Mouse (Mus musculus) embryonic fibroblast, embryonic 13.5 days (primary cell): ENCODE measurements around the gene Srsf3.

Source experiments
- CTCF ChIP-seq: IDR thresholded peaks from 2 replicates; pipeline ENCODE4 v1.5.1; 2011; ENCODE audit warnings: mild to moderate bottlenecking, control low read depth, low read length, moderate library complexity, borderline replicate concordance; ENCODE audit not compliant: insufficient read depth
- POLR2A ChIP-seq: IDR thresholded peaks from 2 replicates; pipeline ENCODE4 v1.6.1; 2011; ENCODE audit warnings: low read depth, mild to moderate bottlenecking, control low read depth, low read length, moderate library complexity

GRCm38 (mm10) chr17:29054429-29054828 lies 22.0 kb downstream of the Srsf3 start:
- TF ChIP-seq CTCF (no peak), POLR2A (no peak)
